Mouse (Mus musculus) MEL (cell line): ENCODE data around the gene Gab2. TPM values are rescaled to one million over a fixed set of nuclear protein-coding genes. Genes with fewer than 3 reads are reported as not detected.

Experiments
- DNase-seq: peaks from one replicate; pipeline ENCODE4 v3.0.0; 2011; ENCODE audit warnings: low read depth, low spot score
- H3K27ac ChIP-seq: 2 replicates; pipeline ENCODE4 v1.5.1; 2012; ENCODE audit warnings: low read depth, mild to moderate bottlenecking, control low read depth, low read length, moderate library complexity; ENCODE audit not compliant: control insufficient read depth
- H3K27me3 ChIP-seq, 2 experiments: fragments of 150-350 bp in 1 of 2; sonication (generic) in 1 of 2; 2 replicates each; pipeline ENCODE4 v1.6.1; 2012; ENCODE audit warnings: low read length in 2 of 2, mild to moderate bottlenecking in 2 of 2, improper control_type of control experiment in 1 of 2, moderate library complexity in 1 of 2; ENCODE audit not compliant: insufficient read depth in 2 of 2, control insufficient read depth in 1 of 2
- H3K36me3 ChIP-seq, 2 experiments: 2 replicates each; pipeline ENCODE4 v1.6.1; 2012 to 2014; ENCODE audit warnings: low read length in 2 of 2, improper control_type of control experiment in 1 of 2, inconsistent platforms in 1 of 2, mild to moderate bottlenecking in 1 of 2; ENCODE audit not compliant: insufficient read depth in 2 of 2, control insufficient read depth in 1 of 2
- H3K4me1 ChIP-seq, 2 experiments: fragments of 150-350 bp in 1 of 2; sonication (generic) in 1 of 2; 2 replicates each; pipeline ENCODE4 v1.6.1; 2012; ENCODE audit warnings: low read length in 2 of 2, improper control_type of control experiment in 1 of 2, mild to moderate bottlenecking in 1 of 2; ENCODE audit not compliant: insufficient read depth in 2 of 2, control insufficient read depth in 1 of 2
- H3K4me3 ChIP-seq, 2 experiments: fragments of 150-350 bp in 1 of 2; sonication (generic) in 1 of 2; 2 replicates each; pipeline ENCODE4 v1.5.1; 2012; ENCODE audit warnings: low read depth in 2 of 2, low read length in 2 of 2, mild to moderate bottlenecking in 2 of 2, moderate library complexity in 2 of 2, control low read depth in 1 of 2, improper control_type of control experiment in 1 of 2; ENCODE audit not compliant: control insufficient read depth in 1 of 2, insufficient read depth in 1 of 2
- H3K79me2 ChIP-seq: 2 replicates; pipeline ENCODE4 v1.6.1; 2012; ENCODE audit warnings: mild to moderate bottlenecking, low read length, moderate library complexity; ENCODE audit not compliant: control insufficient read depth, poor library complexity, insufficient read depth
- H3K9ac ChIP-seq: 2 replicates; pipeline ENCODE4 v1.6.1; 2012; ENCODE audit warnings: low read depth, mild to moderate bottlenecking, control low read depth, low read length, moderate library complexity; ENCODE audit not compliant: control insufficient read depth, poor library complexity, severe bottlenecking
- H3K9me3 ChIP-seq: fragments of 150-350 bp; sonication (generic); replicated peaks from 2 replicates; pipeline ENCODE4 v1.6.1; 2012; ENCODE audit warnings: mild to moderate bottlenecking, low read length, improper control_type of control experiment, moderate library complexity; ENCODE audit not compliant: insufficient read depth
- CHD2 ChIP-seq: IDR thresholded peaks from 2 replicates; pipeline ENCODE4 v1.6.1; 2011; ENCODE audit warnings: low read length, improper control_type of control experiment
- EP300 ChIP-seq, 2 experiments: IDR thresholded peaks; 2 replicates each; pipeline ENCODE4 v1.6.1; 2011; ENCODE audit warnings: improper control_type of control experiment in 2 of 2, low read length in 2 of 2, low read depth in 1 of 2, mild to moderate bottlenecking in 1 of 2
- HCFC1 ChIP-seq: IDR thresholded peaks from 2 replicates; pipeline ENCODE4 v1.6.1; 2012; ENCODE audit warnings: low read depth, mild to moderate bottlenecking, inconsistent platforms, low read length, improper control_type of control experiment, moderate library complexity
- MAFK ChIP-seq: IDR thresholded peaks from 2 replicates; pipeline ENCODE4 v1.6.1; 2011; ENCODE audit warnings: low read depth, mild to moderate bottlenecking, low read length, improper control_type of control experiment, borderline replicate concordance
- MEF2A ChIP-seq: IDR thresholded peaks from 2 replicates; pipeline ENCODE4 v1.6.1; 2014; ENCODE audit warnings: low read depth, mild to moderate bottlenecking, inconsistent platforms, low read length, improper control_type of control experiment; ENCODE audit not compliant: poor library complexity, insufficient replicate concordance, severe bottlenecking; ENCODE audit errors: extremely low read depth
- MXI1 ChIP-seq: IDR thresholded peaks from 2 replicates; pipeline ENCODE4 v1.6.1; 2011; ENCODE audit warnings: mild to moderate bottlenecking, low read depth, low read length, improper control_type of control experiment
- NRF1 ChIP-seq: IDR thresholded peaks from 2 replicates; pipeline ENCODE4 v1.6.1; 2014; ENCODE audit warnings: low read depth, mild to moderate bottlenecking, inconsistent platforms, low read length, improper control_type of control experiment, moderate library complexity; ENCODE audit not compliant: poor library complexity, insufficient read depth, severe bottlenecking
- POLR2AphosphoS2 ChIP-seq: IDR thresholded peaks from 2 replicates; pipeline ENCODE4 v1.6.1; 2011; ENCODE audit warnings: low read length, improper control_type of control experiment
- POLR2AphosphoS5 ChIP-seq: IDR thresholded peaks from 2 replicates; pipeline ENCODE4 v1.6.1; 2012; ENCODE audit warnings: low read depth, borderline replicate concordance, mild to moderate bottlenecking, inconsistent platforms, low read length, moderate library complexity, mixed read lengths
- SMC3 ChIP-seq: IDR thresholded peaks from 2 replicates; pipeline ENCODE4 v1.6.1; 2011; ENCODE audit warnings: low read depth, low read length, improper control_type of control experiment
- TAL1 ChIP-seq: IDR thresholded peaks from 2 replicates; pipeline ENCODE4 v1.6.1; 2012; ENCODE audit warnings: mild to moderate bottlenecking, inconsistent platforms, low read length, moderate library complexity, mixed read lengths
- ZKSCAN1 ChIP-seq: IDR thresholded peaks from 2 replicates; pipeline ENCODE4 v1.6.1; 2012; ENCODE audit warnings: low read depth, mild to moderate bottlenecking, inconsistent platforms, low read length, improper control_type of control experiment, moderate library complexity
- polyA plus RNA-seq, 2 experiments: library from polyadenylated mRNA; stranded (reverse) in 1 of 2; unstranded in 1 of 2; fragments of >175 nt in 1 of 2; fragments of >200 nt in 1 of 2; gene quantifications; 2 replicates each; pipeline versions ENCODE4 v1.2.1 to v1.2.4; 2012; ENCODE audit warnings: low replicate concordance in 2 of 2, low read depth in 1 of 2; ENCODE audit not compliant: insufficient read length in 2 of 2, insufficient read depth in 1 of 2, missing spikeins in 1 of 2
- total RNA-seq: library from RNA; depleted of rRNA; stranded (reverse); fragments of 300-350 nt; gene quantifications from 2 replicates; pipeline ENCODE4 v1.2.3, GENCODE M21; 2012

Gab2 gene
- total and polyA plus RNA-seq, 3 experiments: 5.0 to 11.5 TPM; not detected in 1

DNA sequence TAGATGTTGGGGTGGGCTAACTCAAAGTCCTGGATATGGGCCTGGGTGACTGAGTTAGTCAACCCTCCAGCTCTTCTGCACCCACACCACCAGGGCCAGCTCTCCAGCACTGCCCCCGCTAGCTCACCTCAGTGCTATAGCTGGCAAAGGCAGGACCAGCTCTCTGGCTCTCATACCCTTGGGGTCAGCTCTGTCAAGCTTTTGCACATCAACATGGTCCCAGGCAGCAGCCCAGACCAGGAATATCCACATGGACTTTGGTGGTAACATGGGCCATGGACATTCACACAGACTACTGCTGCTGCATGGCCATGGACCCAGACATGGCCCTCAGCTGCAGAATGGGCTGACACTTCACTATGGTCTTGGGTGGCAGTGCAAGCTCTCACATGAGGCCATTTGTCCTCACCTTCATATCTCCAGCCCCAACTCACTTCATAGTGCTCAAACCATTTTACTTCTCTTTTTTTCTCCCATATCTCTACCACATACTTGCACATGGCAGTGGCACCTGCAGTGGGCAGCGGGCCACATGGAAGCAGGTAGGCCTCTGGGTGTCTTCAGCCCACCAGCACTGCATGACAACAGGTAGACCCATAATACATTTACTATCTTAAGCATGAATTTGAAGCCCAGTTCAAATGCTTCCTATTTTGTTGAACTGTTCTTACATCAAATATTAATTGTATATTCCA is 106.1 kb downstream of the Gab2 start (continued):
- TF ChIP-seq POLR2AphosphoS5: no peak
- no peak for TF ChIP-seq ZKSCAN1
- no peak for TF ChIP-seq MEF2A
- TF ChIP-seq MXI1: 0 out of 2 replicates have a peak, but pooled peaks have one; percentile 20
- TF ChIP-seq MAFK: no peak
- TF ChIP-seq TAL1: peak; percentile 17; the same call in 1 of the 2 replicates

DNA sequence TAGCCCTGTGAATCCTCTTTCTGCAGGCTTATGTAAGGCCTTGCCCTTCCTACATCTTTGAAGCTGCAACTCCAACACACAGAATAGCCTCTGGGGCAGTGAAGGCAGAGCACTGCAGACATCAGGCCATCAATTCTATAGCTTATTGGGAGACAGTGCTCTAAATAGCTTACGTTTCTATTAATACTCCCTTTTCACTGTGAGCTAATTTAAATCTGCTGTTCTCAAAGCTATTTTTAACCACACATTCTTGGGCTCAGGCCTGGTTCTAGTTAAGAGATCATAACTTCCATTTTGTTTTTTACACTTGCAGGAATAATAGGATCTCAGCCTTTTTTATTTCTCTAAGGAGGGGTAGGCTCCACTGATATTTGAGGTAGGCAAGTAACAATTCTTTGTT is 107.7 kb downstream of the Gab2 start:
- no peak for DNase-seq
- peaks cover 0 to 12% of the 10 kb centered on the region in 2 experiments; a peak in 2 of 4 replicates for H3K36me3 ChIP-seq
- peaks cover 10 to 11% of the 10 kb centered on the region in 2 experiments for H3K4me1 ChIP-seq
- no peaks in the 10 kb centered on the region for H3K79me2 ChIP-seq
- H3K9me3 ChIP-seq: no peaks in the 10 kb centered on the region
- H3K27me3 ChIP-seq: no peaks in the 10 kb centered on the region
- no peak overlapping the region for H3K4me3 ChIP-seq
- no peak overlapping the region for H3K27ac ChIP-seq
- TF ChIP-seq CHD2 (no peak), NRF1 (no peak)
- H3K9ac ChIP-seq: no peak overlapping the region

DNA sequence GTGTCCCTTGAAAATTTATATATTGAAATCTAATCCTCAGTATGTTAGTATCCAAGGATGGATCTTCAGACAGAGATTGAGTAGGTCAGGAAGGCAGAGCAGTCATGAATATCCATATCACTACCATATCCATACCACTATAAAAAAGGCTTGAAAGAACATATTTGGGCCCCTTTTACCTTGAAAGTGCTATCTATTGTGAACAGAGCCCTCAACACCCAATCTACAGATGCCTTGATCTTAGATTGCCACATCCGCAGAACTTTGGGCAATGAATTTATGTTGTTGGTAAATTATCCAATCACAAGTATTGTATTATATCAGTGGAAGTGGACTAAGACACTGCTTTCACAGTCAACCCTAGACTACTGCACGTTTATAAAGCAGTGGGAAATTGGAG is 122.5 kb downstream of the Gab2 start:
- Histone ChIP-seq H3K9me3 (no peaks in the 10 kb centered on the region), H3K36me3 (peaks cover 0 to 20% of the 10 kb centered on the region in 2 experiments; a peak in 2 of 4 replicates), H3K79me2 (no peaks in the 10 kb centered on the region; the same call in 1 of the 2 replicates), H3K27me3 (no peaks in the 10 kb centered on the region), H3K9ac (no peak overlapping the region), H3K27ac (no peak overlapping the region), H3K4me3 (no peak overlapping the region), H3K4me1 (peaks cover 17 to 21% of the 10 kb centered on the region in 2 experiments)
- TF ChIP-seq SMC3: no peak
- no peak for TF ChIP-seq HCFC1
- no peak for TF ChIP-seq POLR2AphosphoS2
- no peak for TF ChIP-seq EP300 (IDR thresholded peaks at IDR 0.05; ENCODE audit: low read depth in 1 of 2, low read length in 2 of 2)
- DNase-seq: no peak
